Mouse (Mus musculus) gastrocnemius, postnatal 36 days (tissue): ENCODE data around the gene Hesx1. TPM values are rescaled to one million over a fixed set of nuclear protein-coding genes. Genes with fewer than 3 reads are reported as not detected.
"Not testable (repeated sequence)": the region's sequence is repeated elsewhere in the genome, so short reads cannot be mapped to it uniquely, and the experiment has no call there.

Source experiments
- DNase-seq, 2 experiments: peaks; one replicate each; pipeline ENCODE4 v3.0.0; 2022
- intact Hi-C: fragments of 180-260 bp; cut with DNase I; formaldehyde crosslinking; loops from one replicate; pipeline ENCODE4 v1.15.1; 2025
- long read RNA-seq, 2 experiments: library from polyadenylated mRNA; stranded (forward); transcript quantifications; one replicate each; pipeline ENCODE4 v2.0.0; 2021
- total RNA-seq, 2 experiments: library from RNA; stranded (reverse); gene quantifications; 2 replicates each; pipeline ENCODE4 v1.2.3; 2021

Gene Hesx1
- not detected for total RNA-seq
- long read RNA-seq, experiment 1: 0 reads
- long read RNA-seq, experiment 2: 0 reads

DNA sequence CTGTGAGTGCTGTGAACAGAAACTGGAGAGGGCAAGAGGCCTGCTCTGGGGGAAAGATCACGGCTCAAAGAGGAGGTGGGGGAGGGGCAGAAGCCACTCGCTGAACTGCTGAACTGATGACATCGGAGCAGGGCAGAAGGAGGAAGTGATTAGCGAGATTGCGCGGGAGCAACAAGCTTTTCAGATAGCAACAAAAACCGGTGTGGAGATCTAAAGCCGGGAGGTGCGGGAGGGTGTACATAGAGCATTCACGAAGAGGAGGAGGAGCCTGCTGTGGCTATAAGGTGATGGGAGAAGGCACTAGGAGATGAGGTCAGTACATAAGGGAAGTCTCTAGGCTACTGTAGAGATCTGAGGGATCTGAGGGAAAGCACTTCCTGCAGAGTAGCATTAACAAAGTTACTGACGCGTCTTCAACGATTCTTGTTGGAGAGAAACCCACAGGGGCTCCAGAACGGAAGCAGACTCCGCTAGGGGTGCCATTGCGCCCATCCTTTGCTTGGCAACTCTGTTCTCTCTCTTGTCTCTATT lies at the start of gene Hesx1:
Gene Hesx1, plus strand, starts transcription at position 206 of the 531 bp plus-strand sequence.
- intact Hi-C loops: no loop called here

DNA sequence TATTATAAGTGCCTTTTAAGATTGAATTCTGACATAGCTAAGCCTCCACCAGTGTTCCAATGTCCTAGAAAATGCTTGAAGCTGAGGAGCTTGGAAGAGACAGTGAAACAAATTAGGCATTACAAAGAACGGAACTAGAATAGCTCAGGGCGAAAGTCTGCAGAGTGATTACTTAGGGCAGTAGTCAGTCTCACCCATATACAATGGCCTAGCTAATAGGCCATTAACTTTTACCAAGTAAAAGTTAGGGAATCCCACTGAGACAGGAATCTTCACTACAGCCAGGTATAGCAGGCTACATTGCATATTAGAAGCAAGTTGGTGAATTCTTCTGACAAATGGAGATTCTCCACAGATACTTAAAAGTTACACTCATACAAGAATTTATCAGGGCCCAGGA lies 38.1 kb upstream of the Hesx1 start:
- intact Hi-C loops, DNase-seq: not testable (repeated sequence)

More for the DNA sequence above, at the start of gene Hesx1:
- DNase-seq: peak; percentile 21 to 27

DNA sequence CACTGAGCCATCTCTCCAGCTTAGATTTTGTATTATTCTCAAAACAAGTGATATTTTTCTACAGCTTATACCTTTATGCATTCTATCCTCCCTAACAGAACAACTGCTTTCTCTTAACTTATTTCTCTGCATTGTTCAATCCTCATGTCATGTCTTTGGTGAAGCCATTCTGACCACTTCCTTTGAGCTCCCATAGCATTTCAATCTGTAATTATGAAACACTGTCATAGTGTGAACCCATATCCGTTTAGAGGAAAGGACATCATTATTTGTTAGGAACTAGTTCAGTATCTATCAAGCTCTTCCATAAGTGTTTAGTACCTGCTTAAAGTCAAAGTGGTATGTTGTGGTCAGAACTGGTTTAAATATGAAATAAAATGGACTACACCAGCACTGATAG lies 33.7 kb upstream of the Hesx1 start:
- DNase-seq: no peak
- intact Hi-C loops: no loop called here

DNA sequence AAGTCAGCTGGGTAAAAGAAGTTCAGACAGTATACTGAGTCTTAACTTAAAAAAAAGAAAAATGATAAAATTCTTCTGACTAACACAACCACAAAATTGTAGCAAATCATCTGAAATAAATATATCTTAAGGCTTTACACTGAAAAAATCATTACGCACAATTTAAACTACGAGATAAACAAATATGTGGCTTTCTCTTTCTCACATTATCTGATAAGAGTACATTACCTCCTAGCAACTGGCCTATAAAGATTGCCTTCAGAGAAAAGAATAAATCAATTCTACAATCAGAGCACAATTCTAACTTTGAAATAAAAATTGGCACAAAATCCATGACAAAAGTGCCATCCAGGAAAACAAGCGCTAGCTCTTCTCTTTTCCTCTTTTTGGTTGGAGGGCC lies 25.1 kb upstream of the Hesx1 start:
- intact Hi-C loops: no loop called here
- no peak for DNase-seq

- intact Hi-C loops: no loop called here
- DNase-seq: peak in 1 of 2 experiments; percentile 21
These were observed 24.3 kb upstream of the Hesx1 start for GRCm38 (mm10) chr14:26969856-26970407.

- peak; percentile 95 to 98 for DNase-seq
- intact Hi-C loops: no loop called here
These were observed 23.7 kb upstream of the Hesx1 start for GRCm38 (mm10) chr14:26970439-26970932.

DNA sequence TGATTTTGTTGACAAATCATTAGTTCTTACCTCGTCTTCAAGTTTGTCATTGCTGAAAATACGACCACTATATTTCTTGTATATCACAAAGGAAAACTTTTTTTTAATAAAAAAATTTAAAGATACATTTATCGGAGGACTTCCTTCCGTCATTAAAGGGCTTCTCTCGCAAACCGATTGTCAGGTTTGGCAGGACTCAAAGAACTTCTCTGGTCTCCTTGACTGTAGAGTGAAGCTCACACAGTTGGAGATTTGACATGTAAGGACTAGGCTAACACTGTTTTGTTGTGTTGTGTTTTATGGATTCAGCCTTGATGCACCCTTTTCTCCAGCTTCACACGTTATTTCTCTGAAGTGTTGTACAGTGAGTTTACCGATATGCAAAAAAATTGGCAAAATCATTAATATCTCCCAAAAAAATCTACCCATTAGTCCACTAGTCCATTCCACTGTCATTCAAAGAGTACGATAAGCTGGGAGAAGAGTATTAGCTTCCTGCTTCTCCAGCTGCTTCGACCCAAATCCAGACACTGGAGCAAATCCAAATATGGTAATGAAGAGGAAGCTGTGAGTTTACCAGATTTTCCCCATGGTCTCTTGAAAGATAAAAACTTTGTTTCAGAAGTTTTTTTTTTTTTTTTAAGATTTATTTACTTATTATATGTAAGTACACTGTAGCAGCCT lies 23.0 kb upstream of the Hesx1 start, which contains the start of gene Appl1:
Gene Appl1, minus strand, starts transcription at position 127 of the 684 bp plus-strand sequence.
- intact Hi-C loops: no loop called here
- no peak for DNase-seq

DNA sequence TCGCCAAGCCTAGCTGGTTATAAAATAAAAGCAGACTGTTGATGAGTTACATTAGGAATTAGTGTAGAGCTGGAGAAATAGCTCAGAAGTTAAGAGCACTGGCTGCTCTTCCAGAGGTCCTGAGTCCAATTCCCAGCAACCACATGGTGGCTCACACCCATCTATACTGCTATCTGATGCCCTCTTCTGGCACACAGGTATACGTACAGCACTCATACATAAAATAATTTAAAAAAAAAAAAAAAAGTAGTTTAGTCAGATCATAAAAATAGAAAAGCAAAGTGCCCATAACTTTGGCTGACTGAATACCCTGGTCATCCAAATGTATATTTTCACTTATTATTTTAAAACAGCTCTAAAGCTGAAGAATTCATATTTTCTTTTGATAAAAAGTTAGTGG lies 21.1 kb upstream of the Hesx1 start:
- intact Hi-C loops: no loop called here
- no peak for DNase-seq

- intact Hi-C loops: no loop called here
- DNase-seq: no peak
These were observed 18.7 kb upstream of the Hesx1 start for GRCm38 (mm10) chr14:26975490-26975889.

DNA sequence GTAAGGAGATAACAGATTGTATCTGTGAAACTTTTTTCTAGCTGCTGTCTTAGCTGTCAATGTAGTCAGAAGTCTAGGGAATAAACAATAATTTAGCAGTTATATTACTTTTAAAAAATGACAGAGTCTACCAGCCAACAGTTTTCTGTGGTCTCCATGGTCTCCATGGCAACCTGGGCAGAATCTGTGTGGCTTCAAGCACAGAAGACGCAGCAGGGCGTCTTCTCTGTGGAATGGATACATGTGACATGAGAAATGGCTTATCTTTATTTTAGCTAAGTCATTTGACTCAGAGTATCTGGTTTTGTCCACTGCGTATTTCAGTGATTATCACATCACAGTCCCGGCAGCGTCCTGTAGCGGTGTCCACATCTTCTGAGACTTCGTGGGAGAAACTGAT lies 18.0 kb upstream of the Hesx1 start:
- intact Hi-C loops: no loop called here
- no peak for DNase-seq

DNA sequence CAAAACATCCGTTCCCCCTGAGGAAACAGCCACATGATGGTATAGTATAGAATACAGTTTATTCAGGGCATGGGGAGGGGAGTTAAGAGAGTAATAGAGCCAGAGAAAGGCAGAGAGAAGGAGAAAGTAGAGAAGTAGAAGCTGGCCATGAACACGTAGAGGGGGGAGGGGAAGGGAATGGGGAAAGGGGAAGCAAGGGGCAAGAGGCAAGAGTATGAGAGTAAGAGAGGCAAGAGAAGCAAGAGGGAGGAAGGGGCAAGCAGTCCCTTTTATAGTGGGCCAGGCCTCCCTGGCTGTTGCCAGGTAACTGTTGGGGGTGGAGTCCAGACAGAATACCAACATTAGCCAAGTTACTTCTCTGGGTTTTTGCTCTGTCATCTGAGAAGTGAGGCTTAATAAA lies 16.7 kb upstream of the Hesx1 start:
- no peak for DNase-seq
- intact Hi-C loops: no loop called here

DNA sequence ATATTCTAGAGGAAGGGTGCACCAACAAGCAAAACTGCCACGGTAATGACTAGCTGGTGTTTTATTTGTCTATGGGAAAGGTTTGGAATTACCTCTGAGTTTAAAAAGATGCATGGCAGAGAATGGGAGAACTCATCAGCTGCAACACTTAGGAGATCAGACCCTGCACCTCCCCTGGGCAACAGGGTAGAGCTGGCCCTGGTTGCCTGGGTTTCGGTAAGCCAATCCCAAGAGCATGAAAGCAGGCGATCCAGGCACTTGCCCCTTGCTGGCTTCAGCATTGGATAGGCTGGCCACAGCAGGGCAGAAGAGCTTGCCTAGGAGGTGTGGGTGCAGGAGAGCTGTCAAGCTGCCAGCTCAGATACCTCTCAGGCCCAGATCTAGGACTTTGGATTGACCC lies 14.4 kb upstream of the Hesx1 start:
- DNase-seq: no peak
- intact Hi-C loops: loop anchor here (5.0 kb wide), 1 partner anchor 117 kb away; no protein-coding TSS in a partner anchor

DNA sequence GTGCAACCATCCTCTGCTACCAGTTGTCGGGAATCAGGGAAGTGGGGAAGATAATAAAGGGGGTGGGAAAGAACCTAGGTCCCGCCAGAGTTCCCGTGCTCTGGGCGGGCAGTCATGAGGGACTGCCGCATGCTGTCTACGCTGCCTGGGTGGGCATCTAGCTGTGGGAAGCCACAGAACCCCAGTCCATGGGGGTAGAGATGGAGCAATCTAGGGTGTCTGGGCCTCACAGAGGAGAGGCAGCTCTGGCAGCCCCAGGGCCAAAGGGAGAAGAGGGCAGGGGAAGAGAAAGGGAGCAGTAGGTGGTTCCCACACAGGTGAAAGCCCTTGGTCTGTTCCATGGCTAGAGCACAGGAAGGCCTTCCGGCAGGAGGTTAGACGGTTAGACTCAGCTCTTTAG lies 13.2 kb upstream of the Hesx1 start:
- DNase-seq: no peak
- intact Hi-C loops: loop anchor here (5.0 kb wide), 1 partner anchor 116 kb away; no protein-coding TSS in a partner anchor

DNA sequence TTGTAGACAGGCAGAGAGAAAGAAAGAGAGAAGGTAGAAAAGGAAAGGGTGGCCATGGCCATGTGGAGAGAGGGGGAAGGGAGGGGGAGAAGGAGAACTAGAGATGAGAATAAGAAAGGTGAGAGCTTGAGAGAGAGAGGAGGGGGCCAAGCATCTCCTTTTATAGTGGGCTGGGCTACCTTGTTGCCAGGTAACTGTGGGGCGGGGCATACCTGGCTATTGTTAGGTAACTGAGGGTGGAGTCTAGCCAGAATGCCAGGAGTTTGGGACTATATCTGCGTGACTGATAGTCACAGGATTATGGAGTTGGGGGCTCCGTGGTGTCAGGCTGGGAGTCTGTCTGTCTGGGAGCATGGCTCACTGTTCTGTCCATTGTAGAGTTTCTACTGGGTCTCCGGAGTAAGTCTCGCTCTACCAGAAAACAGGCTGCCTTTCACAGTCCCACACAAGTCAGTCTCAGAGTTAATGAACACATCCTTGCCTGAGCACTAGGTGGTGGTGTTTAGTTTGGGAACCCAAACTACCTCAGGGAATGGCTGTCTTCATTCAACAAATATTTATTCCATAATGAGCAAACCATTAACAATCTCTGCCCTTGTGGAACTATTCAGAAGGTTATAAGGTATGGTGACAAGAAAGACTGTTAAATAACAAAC lies 12.6 kb upstream of the Hesx1 start:
- intact Hi-C loops: loop anchor here (5.0 kb wide), 1 partner anchor 116 kb away; no protein-coding TSS in a partner anchor
- DNase-seq: no peak

GRCm38 (mm10) chr14:26982150-26982530 lies 12.1 kb upstream of the Hesx1 start:
- intact Hi-C loops: loop anchor here (5.0 kb wide), 1 partner anchor 115 kb away; no protein-coding TSS in a partner anchor
- no peak for DNase-seq

DNA sequence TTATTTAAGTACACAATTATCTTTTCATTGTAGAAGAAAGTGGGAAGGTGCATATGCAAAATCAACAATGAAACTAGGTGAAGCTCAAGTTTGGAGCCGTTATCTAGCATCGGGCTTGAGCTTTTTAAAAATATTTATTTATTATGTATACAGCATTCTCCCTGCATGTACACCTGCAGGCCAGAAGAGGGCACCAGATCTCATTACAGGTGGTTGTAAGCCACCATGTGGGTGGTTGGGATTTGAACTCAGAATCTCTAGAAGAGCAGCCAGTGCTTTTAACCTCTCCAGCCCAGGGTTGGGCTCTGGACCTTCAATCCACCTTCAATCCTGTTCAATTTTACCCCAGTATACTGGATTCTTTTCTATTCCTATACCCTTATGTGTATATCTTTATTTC lies 5.5 kb upstream of the Hesx1 start:
- DNase-seq: no peak
- intact Hi-C loops: loop anchor here (5.0 kb wide), 1 partner anchor 34 kb away; no protein-coding TSS in a partner anchor

- DNase-seq: no peak
- intact Hi-C loops: no loop called here
These were observed 2.6 kb upstream of the Hesx1 start for GRCm38 (mm10) chr14:26991622-26992021.

DNA sequence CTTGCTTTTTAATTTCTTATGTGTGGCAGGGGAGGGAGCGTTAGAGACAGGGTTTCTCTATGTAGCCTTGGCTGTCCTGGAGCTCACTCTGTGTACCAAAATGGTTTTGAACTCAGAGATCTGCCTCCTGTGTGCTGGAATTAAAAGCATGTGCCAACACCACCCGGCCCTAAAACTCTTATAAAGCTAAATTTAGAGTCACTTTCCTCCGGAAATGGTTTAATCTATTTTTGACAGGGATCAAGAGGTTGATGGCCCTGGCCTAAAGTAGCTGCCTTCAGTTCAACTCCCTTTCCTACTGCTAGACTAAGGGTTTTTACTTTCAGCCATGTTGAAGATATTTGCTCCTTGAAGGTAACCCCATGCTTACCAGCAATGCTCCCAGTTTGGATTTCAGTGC lies 789 bp upstream of the Hesx1 start:
- no peak for DNase-seq
- intact Hi-C loops: no loop called here

DNA sequence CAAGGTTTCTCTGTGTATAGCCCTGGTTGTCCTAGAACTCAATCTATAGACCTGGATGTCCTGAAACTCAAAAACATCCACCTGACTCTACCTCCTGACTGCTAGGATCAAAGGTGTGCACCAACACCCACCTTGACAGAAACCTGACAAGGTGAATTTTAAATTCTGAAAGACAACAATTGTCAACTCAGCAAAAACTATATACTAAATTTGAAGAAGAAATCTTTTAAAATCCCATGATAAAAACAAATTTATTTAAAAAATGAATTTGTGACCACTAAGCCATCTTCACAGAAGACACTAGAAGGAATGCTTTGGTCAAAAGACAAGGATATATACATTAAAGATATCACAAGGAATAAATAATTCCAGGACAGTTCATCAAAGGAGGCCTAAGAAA lies 2.0 kb downstream of the Hesx1 start:
- intact Hi-C loops: no loop called here
- no peak for DNase-seq

- no peak for DNase-seq
- intact Hi-C loops: no loop called here
These were observed 6.2 kb downstream of the Hesx1 start for GRCm38 (mm10) chr14:27000386-27000785.

DNA sequence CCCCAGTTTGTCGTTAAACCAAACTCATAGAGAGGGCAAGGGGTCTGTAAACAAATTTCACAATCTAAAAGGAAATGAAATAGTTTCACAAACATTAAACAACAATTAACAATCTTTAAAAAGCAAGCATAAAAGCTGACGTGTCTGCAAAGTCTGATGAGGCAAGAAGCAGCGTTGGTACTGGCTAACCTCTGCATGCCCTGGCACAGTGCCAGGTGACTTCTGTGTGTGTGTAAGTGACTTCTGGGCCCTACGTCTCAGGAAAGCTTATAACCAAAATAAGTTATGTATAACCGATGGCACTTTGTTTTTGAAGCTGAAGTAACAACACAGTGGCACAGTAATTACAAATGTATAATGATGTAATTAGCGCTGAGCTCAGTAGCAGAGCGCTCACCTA lies 10.7 kb downstream of the Hesx1 start:
- intact Hi-C loops: no loop called here
- no peak for DNase-seq
